Mouse (Mus musculus) stomach, embryonic 14.5 days (tissue): Measurements from ENCODE around the gene Aff4. TPM values are rescaled to one million over a fixed set of nuclear protein-coding genes. Genes with fewer than 3 reads are reported as not detected.

Experiments used
- ATAC-seq: fragments of 200-750 bp; cut with Nextera tagmentation; 2 replicates; pipeline ENCODE4 v1.8.0; 2017; ENCODE audit warnings: low read depth, moderate TSS enrichment; ENCODE audit not compliant: insufficient number of reproducible peaks, insufficient read depth, low FRiP score
- H3K27ac ChIP-seq: fragments of 300-500 bp; sonication (generic); 2 replicates; pipeline ENCODE4 v1.5.1; 2014; ENCODE audit warnings: mild to moderate bottlenecking, low read length, moderate library complexity, mixed read lengths
- H3K27me3 ChIP-seq: fragments of 300-500 bp; sonication (generic); 2 replicates; pipeline ENCODE4 v1.6.1; 2014; ENCODE audit warnings: low read length, control low read depth, mixed read lengths; ENCODE audit not compliant: control insufficient read depth, insufficient read depth
- H3K36me3 ChIP-seq: fragments of 300-500 bp; sonication (generic); 2 replicates; pipeline ENCODE4 v1.6.1; 2014; ENCODE audit warnings: mild to moderate bottlenecking, control low read depth, low read length, moderate library complexity, mixed read lengths; ENCODE audit not compliant: control insufficient read depth, insufficient read depth
- H3K4me1 ChIP-seq: fragments of 300-500 bp; sonication (generic); 2 replicates; pipeline ENCODE4 v1.6.1; 2014; ENCODE audit warnings: low read length, control low read depth, mixed read lengths; ENCODE audit not compliant: control insufficient read depth, insufficient read depth
- H3K4me2 ChIP-seq: fragments of 300-500 bp; sonication (generic); replicated peaks from 2 replicates; pipeline ENCODE4 v1.6.1; 2014; ENCODE audit warnings: low read depth, low read length, control low read depth
- H3K4me3 ChIP-seq: fragments of 300-500 bp; sonication (generic); 2 replicates; pipeline ENCODE4 v1.5.1; 2014; ENCODE audit warnings: low read depth, low read length, control low read depth
- H3K9ac ChIP-seq: fragments of 300-500 bp; sonication (generic); replicated peaks from 2 replicates; pipeline ENCODE4 v1.6.1; 2014; ENCODE audit warnings: low read depth, mild to moderate bottlenecking, control low read depth, low read length, moderate library complexity, mixed read lengths
- H3K9me3 ChIP-seq: fragments of 300-500 bp; sonication (generic); 2 replicates; pipeline ENCODE4 v1.6.1; 2016; ENCODE audit warnings: low read depth, low read length, control low read depth; ENCODE audit not compliant: control insufficient read depth
- whole genome bisulfite sequencing: fragments of 180-500 bp; shearing (Covaris S2); extraction: QIAGEN DNeasy Blood & Tissue Kit; methylation state at CpG from one replicate; pipeline ENCODE4 v1.1.7; 2014; 5-methylcytosine and 5-hydroxymethylcytosine counted together
- polyA plus RNA-seq: library from polyadenylated mRNA; unstranded; fragments of >200 nt; fragmentation: Nextera tagmentation; extraction: Ambion mirVana; gene quantifications from 2 replicates; pipeline ENCODE4 v1.2.1, GENCODE M21; 2014

The Aff4 gene
- polyA plus RNA-seq, 1 experiment from 2014 or later = 93.6 TPM

- Histone ChIP-seq H3K27me3 (no peaks in the 10 kb centered on the region), H3K9ac (no peak overlapping the region), H3K27ac (no peak overlapping the region), H3K9me3 (no peaks in the 10 kb centered on the region), H3K4me1 (no peaks in the 10 kb centered on the region), H3K36me3 (no peaks in the 10 kb centered on the region), H3K4me3 (no peak overlapping the region), H3K4me2 (no peak overlapping the region)
- no peak; the same call in 1 of the 2 replicates for ATAC-seq
- WGBS = 21% methylated on average over 2 of the region's 2 CpGs
These were observed 4.9 kb upstream of the Aff4 start for GRCm38 (mm10) chr11:53345738-53346137.

GRCm38 (mm10) chr11:53351224-53351942 lies 750 bp downstream of the Aff4 start:
- H3K36me3 ChIP-seq = no peaks in the 10 kb centered on the region; the same call in 1 of the 2 replicates
- peak overlapping the region; percentile 98 for H3K27ac ChIP-seq
- no peak; the same call in 1 of the 2 replicates for ATAC-seq
- H3K9me3 ChIP-seq = no peaks in the 10 kb centered on the region
- WGBS = under 1% methylated on average over 35 of the region's 35 CpGs
- peaks cover 6% of the 10 kb centered on the region for H3K4me1 ChIP-seq
- H3K4me2 ChIP-seq = peak overlapping the region; percentile 81
- peak overlapping the region; percentile 96 for H3K9ac ChIP-seq
- H3K4me3 ChIP-seq = peak overlapping the region; percentile 83
- H3K27me3 ChIP-seq = no peaks in the 10 kb centered on the region

GRCm38 (mm10) chr11:53351943-53352590 lies 1.4 kb downstream of the Aff4 start:
- 5% methylated on average over 14 of the region's 14 CpGs for WGBS
- peak overlapping the region; percentile 83 for H3K4me3 ChIP-seq
- peaks cover 6% of the 10 kb centered on the region for H3K4me1 ChIP-seq
- peak overlapping the region; percentile 96 for H3K9ac ChIP-seq
- H3K27ac ChIP-seq = peak overlapping the region; percentile 98
- H3K27me3 ChIP-seq = no peaks in the 10 kb centered on the region
- H3K4me2 ChIP-seq = peak overlapping the region; percentile 81
- ATAC-seq = no peak
- no peaks in the 10 kb centered on the region for H3K9me3 ChIP-seq
- no peaks in the 10 kb centered on the region; the same call in 1 of the 2 replicates for H3K36me3 ChIP-seq

DNA sequence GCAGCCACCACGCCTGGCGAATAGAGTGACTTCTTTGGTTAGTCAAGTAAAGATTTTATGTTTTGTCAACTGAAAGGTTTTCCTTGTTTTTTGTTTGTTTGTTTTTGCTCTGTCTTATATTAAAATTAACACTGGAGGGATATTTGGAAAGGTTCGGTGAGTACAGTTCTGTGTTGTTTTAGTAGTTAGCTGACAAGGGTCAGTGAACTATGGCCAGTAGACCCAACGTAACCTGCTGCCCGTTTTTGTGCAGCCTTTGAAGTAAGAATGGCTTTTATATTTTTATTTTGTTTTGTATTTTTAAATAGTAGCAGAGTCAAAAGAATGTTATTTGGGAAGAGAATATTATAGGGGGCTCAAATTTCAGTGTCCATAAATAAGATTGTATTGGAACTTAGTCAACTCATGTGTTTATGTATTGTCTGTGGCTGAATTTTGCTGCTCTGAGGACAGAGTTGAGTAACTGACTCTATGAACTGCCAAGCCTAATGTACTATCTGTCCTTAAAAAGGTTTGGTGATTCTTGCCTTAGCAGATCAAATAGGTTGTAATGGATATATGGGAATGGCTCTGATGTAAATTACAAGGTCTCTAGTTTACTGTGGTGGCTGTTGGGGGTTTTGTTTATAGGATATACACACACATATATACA lies 8.0 kb downstream of the Aff4 start:
- no peak overlapping the region for H3K27ac ChIP-seq
- H3K36me3 ChIP-seq = no peaks in the 10 kb centered on the region; the same call in 1 of the 2 replicates
- no peak for ATAC-seq
- no peaks in the 10 kb centered on the region for H3K9me3 ChIP-seq
- no peak overlapping the region for H3K4me3 ChIP-seq
- H3K27me3 ChIP-seq = no peaks in the 10 kb centered on the region
- 89% methylated on average over 5 of the region's 5 CpGs for WGBS
- no peak overlapping the region for H3K4me2 ChIP-seq
- no peaks in the 10 kb centered on the region for H3K4me1 ChIP-seq
- H3K9ac ChIP-seq = no peak overlapping the region

DNA sequence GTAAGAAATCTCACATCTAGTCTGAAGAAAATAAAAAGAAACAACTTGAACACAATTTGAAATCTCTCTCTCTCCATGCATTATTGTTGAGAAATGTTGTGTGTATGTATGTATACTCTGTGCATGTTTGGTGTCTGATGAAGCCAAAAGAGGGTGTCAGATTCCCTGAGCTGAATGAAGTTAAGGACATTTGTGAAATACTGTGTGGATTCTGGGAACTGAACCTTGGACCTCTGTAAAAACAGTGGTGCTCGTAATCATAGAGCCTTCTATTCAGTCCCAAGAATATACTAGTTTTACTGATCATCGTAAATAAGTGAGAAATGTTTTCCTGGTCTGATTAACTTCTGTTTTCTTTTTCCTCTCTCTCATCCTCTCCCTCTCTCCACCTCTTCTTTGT lies 16.4 kb downstream of the Aff4 start:
- ATAC-seq = no peak
- Histone ChIP-seq H3K27me3 (no peaks in the 10 kb centered on the region), H3K9ac (no peak overlapping the region), H3K4me1 (no peaks in the 10 kb centered on the region), H3K4me3 (no peak overlapping the region), H3K4me2 (no peak overlapping the region), H3K27ac (no peak overlapping the region), H3K9me3 (no peaks in the 10 kb centered on the region), H3K36me3 (peaks cover 20% of the 10 kb centered on the region)
- 91% methylated on average over 2 of the region's 2 CpGs for WGBS

DNA sequence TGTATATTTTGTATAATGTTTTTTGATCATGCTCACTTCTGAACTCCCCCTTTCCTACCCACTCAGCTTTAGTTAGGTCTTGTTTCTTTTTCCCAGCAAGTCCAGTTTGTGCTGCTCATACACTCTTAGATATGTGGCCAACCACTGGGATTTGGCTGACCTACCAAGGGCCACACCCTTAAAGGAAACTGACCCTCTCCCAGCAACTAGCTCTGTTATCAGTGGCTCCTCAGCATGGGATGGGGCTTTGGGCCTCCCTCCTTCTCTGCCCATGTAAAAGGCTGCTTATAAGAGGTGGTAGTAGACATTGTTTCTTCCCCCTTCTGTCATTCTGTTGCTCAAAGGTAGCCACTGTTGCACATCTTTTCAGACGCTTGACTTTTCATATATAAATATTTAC lies 28.3 kb downstream of the Aff4 start:
- Histone ChIP-seq H3K4me1 (no peaks in the 10 kb centered on the region), H3K36me3 (peaks cover 32% of the 10 kb centered on the region), H3K9ac (no peak overlapping the region), H3K4me3 (no peak overlapping the region), H3K27ac (no peak overlapping the region), H3K27me3 (no peaks in the 10 kb centered on the region), H3K4me2 (no peak overlapping the region), H3K9me3 (no peaks in the 10 kb centered on the region)
- ATAC-seq = no peak
- WGBS = 79% methylated on average over 1 of the region's 1 CpGs

- peaks cover 15% of the 10 kb centered on the region for H3K36me3 ChIP-seq
- H3K4me1 ChIP-seq = no peaks in the 10 kb centered on the region
- no peaks in the 10 kb centered on the region for H3K9me3 ChIP-seq
- no peak for ATAC-seq
- 91% methylated on average over 2 of the region's 2 CpGs for WGBS
- no peak overlapping the region for H3K4me3 ChIP-seq
- H3K27ac ChIP-seq = no peak overlapping the region
- no peaks in the 10 kb centered on the region for H3K27me3 ChIP-seq
- H3K9ac ChIP-seq = no peak overlapping the region
- no peak overlapping the region for H3K4me2 ChIP-seq
These were observed 33.3 kb downstream of the Aff4 start for GRCm38 (mm10) chr11:53383758-53384428.

GRCm38 (mm10) chr11:53393856-53394255 lies 43.2 kb downstream of the Aff4 start:
- no peaks in the 10 kb centered on the region for H3K4me1 ChIP-seq
- no peak overlapping the region for H3K4me3 ChIP-seq
- H3K9ac ChIP-seq = no peak overlapping the region
- H3K27me3 ChIP-seq = no peaks in the 10 kb centered on the region
- WGBS = 87% methylated on average over 1 of the region's 1 CpGs
- no peak for ATAC-seq
- H3K9me3 ChIP-seq = no peaks in the 10 kb centered on the region
- H3K27ac ChIP-seq = no peak overlapping the region
- H3K36me3 ChIP-seq = peaks cover 29% of the 10 kb centered on the region
- no peak overlapping the region for H3K4me2 ChIP-seq
